Mouse (Mus musculus): Measurements from ENCODE around the gene Irf4. TPM values are rescaled to one million over a fixed set of nuclear protein-coding genes. Genes with fewer than 3 reads are reported as not detected.

The Irf4 gene
- polyA plus RNA-seq, 1 experiment: 0.01 TPM

DNA sequence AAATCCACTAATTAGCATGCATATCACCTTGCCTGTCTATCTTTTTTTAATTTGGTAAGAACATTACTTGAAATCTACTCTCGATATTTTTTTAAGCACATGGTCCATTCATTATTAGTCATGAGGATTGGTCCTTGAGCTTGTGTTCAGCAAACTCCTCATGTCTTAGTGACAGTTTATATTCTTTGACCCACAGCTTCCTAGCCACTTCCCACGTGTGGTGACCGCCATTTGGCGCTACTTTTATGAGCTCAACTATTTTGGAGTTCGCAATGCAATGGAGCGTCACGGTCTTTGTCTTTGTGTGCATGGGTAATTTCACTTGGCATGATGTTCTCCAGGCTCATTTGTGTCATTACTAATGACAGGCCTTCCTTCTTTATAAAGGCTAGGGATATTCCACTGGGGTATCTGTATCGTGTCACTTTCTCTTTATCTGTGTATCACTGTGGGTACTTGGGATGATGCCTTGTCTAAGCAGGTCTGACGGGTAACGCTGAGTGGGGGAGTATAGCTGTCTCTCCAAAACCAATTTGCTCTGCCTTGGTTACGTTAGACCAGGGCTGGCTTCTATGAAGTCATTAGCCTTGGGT, 9.9 kb downstream of the Irf4 start:
- TF ChIP-seq REST (IDR thresholded peaks at IDR 0.05; ENCODE audit: insufficient read depth, insufficient read length) (no peak), MAX (IDR thresholded peaks at IDR 0.05; ENCODE audit: low read depth) (no peak), POLR2AphosphoS2 (IDR thresholded peaks at IDR 0.05; ENCODE audit: insufficient read length, low read depth) (no peak), CEBPB (IDR thresholded peaks at IDR 0.05; ENCODE audit: insufficient read depth, poor library complexity, severe bottlenecking) (no peak), TCF12 (IDR thresholded peaks at IDR 0.05; ENCODE audit: insufficient read depth, poor library complexity, severe bottlenecking) (no peak), MYOD1 (IDR thresholded peaks at IDR 0.05; ENCODE audit: control insufficient read depth in 1 of 3, insufficient read length in 2 of 3, low read depth in 2 of 3) (no peak), MYOG (IDR thresholded peaks at IDR 0.05; ENCODE audit: control insufficient read depth in 1 of 3, insufficient read depth in 1 of 3, insufficient read length in 2 of 3, low read depth in 2 of 3) (no peak), POLR2A (IDR thresholded peaks at IDR 0.05; ENCODE audit: insufficient read length, low read depth) (no peak), USF1 (IDR thresholded peaks at IDR 0.05; ENCODE audit: low read depth) (no peak), TCF3 (IDR thresholded peaks at IDR 0.05; ENCODE audit: insufficient read length, low read depth) (no peak), SRF (IDR thresholded peaks at IDR 0.05; ENCODE audit: control insufficient read depth, insufficient read length, low read depth) (no peak), E2F4 (IDR thresholded peaks at IDR 0.05; ENCODE audit: insufficient read depth) (no peak)
- Histone ChIP-seq H3K36me3 (ENCODE audit: control insufficient read depth, insufficient read depth) (no peaks in the 10 kb centered on the region), H3K4me3 (no peak overlapping the region), H3K27me3 (ENCODE audit: control insufficient read depth, insufficient read depth, insufficient read length) (peaks cover 9% of the 10 kb centered on the region), H3K4me2 (ENCODE audit: low read depth) (no peak overlapping the region), H3ac (ENCODE audit: control insufficient read depth, insufficient read length) (no peak overlapping the region), H3K79me2 (ENCODE audit: control insufficient read depth, insufficient read depth) (no peaks in the 10 kb centered on the region)

DNA sequence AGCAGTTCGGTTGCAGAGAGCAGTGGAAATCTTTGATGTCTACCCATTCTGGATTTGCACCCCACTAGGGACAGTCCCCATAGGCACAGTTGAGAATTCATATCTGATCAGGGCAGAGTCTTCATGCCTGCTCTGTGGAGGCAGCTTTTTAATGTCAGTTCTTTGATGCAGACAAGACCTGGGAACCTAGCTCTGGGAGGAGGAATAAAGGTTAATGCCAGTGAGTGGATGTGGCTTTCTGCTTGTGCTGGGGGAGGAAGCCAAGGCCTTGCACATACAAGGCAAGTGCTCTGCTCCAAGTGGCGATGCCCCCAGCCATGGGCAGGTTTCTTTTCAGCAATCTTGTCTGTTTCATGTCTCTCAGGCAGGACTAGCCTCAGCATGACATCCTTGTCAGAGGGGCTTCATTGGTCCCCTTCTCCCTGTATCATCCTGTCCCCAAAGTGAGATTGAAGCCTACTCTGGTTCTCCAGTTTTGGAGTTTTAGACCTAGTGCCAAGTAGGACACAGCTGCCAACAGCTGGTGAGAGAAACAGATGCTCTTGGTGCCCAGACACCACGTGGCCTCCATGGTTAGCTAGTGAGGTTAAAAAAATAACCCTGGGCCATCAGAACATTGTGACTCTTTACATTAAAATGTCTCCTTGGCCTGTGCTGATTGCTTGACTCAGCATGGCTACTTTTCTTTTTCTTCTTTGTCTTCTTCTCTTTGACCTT, 11.5 kb downstream of the Irf4 start:
- Histone ChIP-seq H3K4me2 (ENCODE audit: low read depth) (no peak overlapping the region), H3K79me2 (ENCODE audit: control insufficient read depth, insufficient read depth) (no peaks in the 10 kb centered on the region), H3K36me3 (ENCODE audit: control insufficient read depth, insufficient read depth) (no peaks in the 10 kb centered on the region), H3K4me3 (no peak overlapping the region), H3ac (ENCODE audit: control insufficient read depth, insufficient read length) (no peak overlapping the region), H3K27me3 (ENCODE audit: control insufficient read depth, insufficient read depth, insufficient read length) (peaks cover 9% of the 10 kb centered on the region)
- TF ChIP-seq MYOD1 (IDR thresholded peaks at IDR 0.05; ENCODE audit: control insufficient read depth in 1 of 3, insufficient read length in 2 of 3, low read depth in 2 of 3) (peak in 2 of 3 experiments; percentile 52), REST (IDR thresholded peaks at IDR 0.05; ENCODE audit: insufficient read depth, insufficient read length) (no peak), MYOG (IDR thresholded peaks at IDR 0.05; ENCODE audit: control insufficient read depth in 1 of 3, insufficient read depth in 1 of 3, insufficient read length in 2 of 3, low read depth in 2 of 3) (no peak), TCF3 (IDR thresholded peaks at IDR 0.05; ENCODE audit: insufficient read length, low read depth) (no peak), USF1 (IDR thresholded peaks at IDR 0.05; ENCODE audit: low read depth) (peak; percentile 86), POLR2A (IDR thresholded peaks at IDR 0.05; ENCODE audit: insufficient read length, low read depth) (no peak), CEBPB (IDR thresholded peaks at IDR 0.05; ENCODE audit: insufficient read depth, poor library complexity, severe bottlenecking) (no peak), MAX (IDR thresholded peaks at IDR 0.05; ENCODE audit: low read depth) (no peak), SRF (IDR thresholded peaks at IDR 0.05; ENCODE audit: control insufficient read depth, insufficient read length, low read depth) (no peak), E2F4 (IDR thresholded peaks at IDR 0.05; ENCODE audit: insufficient read depth) (no peak), POLR2AphosphoS2 (IDR thresholded peaks at IDR 0.05; ENCODE audit: insufficient read length, low read depth) (no peak)

DNA sequence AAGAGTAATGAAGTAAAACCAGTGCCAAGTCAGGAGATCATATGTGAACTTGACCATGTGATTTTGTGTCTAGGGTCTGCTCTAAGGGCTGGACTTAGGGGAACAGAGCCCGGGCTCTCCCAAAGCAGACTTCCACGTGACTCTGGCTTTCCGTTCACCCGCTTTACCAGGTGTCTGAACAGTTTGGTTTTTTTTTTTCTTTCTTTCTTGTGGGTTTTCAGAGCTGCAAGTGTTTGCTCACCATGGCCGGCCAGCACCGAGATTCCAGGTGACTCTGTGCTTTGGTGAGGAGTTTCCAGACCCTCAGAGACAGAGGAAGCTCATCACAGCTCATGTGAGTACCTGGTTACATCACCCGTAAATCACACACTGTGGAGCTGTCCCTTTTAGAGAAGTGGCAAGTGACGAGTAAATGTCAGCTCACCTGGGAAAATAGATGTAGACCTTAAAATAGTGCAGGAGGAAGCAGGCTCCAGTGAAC, 12.2 kb downstream of the Irf4 start:
- H3K79me2 ChIP-seq (ENCODE audit: control insufficient read depth, insufficient read depth): no peaks in the 10 kb centered on the region
- peaks cover 9% of the 10 kb centered on the region for H3K27me3 ChIP-seq (ENCODE audit: control insufficient read depth, insufficient read depth, insufficient read length)
- no peak overlapping the region for H3K4me2 ChIP-seq (ENCODE audit: low read depth)
- H3ac ChIP-seq (ENCODE audit: control insufficient read depth, insufficient read length): no peak overlapping the region
- H3K36me3 ChIP-seq (ENCODE audit: control insufficient read depth, insufficient read depth): no peaks in the 10 kb centered on the region
- TF ChIP-seq POLR2A (IDR thresholded peaks at IDR 0.05; ENCODE audit: insufficient read length, low read depth) (no peak), E2F4 (IDR thresholded peaks at IDR 0.05; ENCODE audit: insufficient read depth) (no peak), TCF3 (IDR thresholded peaks at IDR 0.05; ENCODE audit: insufficient read length, low read depth) (no peak), MAX (IDR thresholded peaks at IDR 0.05; ENCODE audit: low read depth) (no peak), MYOG (IDR thresholded peaks at IDR 0.05; ENCODE audit: control insufficient read depth in 1 of 3, insufficient read depth in 1 of 3, insufficient read length in 2 of 3, low read depth in 2 of 3) (no peak), SRF (IDR thresholded peaks at IDR 0.05; ENCODE audit: control insufficient read depth, insufficient read length, low read depth) (no peak), CEBPB (IDR thresholded peaks at IDR 0.05; ENCODE audit: insufficient read depth, poor library complexity, severe bottlenecking) (no peak), MYOD1 (IDR thresholded peaks at IDR 0.05; ENCODE audit: control insufficient read depth in 1 of 3, insufficient read length in 2 of 3, low read depth in 2 of 3) (no peak), POLR2AphosphoS2 (IDR thresholded peaks at IDR 0.05; ENCODE audit: insufficient read length, low read depth) (no peak), TCF12 (IDR thresholded peaks at IDR 0.05; ENCODE audit: insufficient read depth, poor library complexity, severe bottlenecking) (no peak), USF1 (IDR thresholded peaks at IDR 0.05; ENCODE audit: low read depth) (no peak), REST (IDR thresholded peaks at IDR 0.05; ENCODE audit: insufficient read depth, insufficient read length) (no peak)
- no peak overlapping the region for H3K4me3 ChIP-seq

DNA sequence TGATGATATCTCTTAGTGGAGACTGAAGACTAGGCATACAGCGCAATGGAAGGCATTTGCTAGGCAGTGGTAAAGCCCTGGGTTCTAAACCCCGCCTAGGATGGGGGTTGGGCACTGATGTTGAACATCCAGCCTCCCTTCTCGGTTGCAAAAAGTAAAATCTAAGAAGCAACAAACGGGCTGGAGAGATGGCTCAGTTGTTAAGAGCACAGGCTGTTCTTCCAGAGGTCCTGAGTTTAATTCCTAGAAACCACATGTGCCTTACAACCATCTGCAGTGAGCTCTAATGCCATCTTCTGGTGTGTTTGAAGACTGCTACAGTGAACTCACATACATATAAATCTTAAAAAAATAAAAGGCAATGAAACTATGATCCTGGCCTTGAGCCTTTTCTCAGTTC, 13.2 kb downstream of the Irf4 start:
- Histone ChIP-seq H3K4me3 (no peak overlapping the region), H3K4me2 (ENCODE audit: low read depth) (no peak overlapping the region), H3K36me3 (ENCODE audit: control insufficient read depth, insufficient read depth) (no peaks in the 10 kb centered on the region), H3ac (ENCODE audit: control insufficient read depth, insufficient read length) (no peak overlapping the region), H3K79me2 (ENCODE audit: control insufficient read depth, insufficient read depth) (no peaks in the 10 kb centered on the region), H3K27me3 (ENCODE audit: control insufficient read depth, insufficient read depth, insufficient read length) (peaks cover 6% of the 10 kb centered on the region)
- TF ChIP-seq CEBPB (IDR thresholded peaks at IDR 0.05; ENCODE audit: insufficient read depth, poor library complexity, severe bottlenecking) (no peak), E2F4 (IDR thresholded peaks at IDR 0.05; ENCODE audit: insufficient read depth) (no peak), MYOD1 (IDR thresholded peaks at IDR 0.05; ENCODE audit: control insufficient read depth in 1 of 3, insufficient read length in 2 of 3, low read depth in 2 of 3) (no peak)
